Mouse (Mus musculus): ENCODE data around the gene Mapk1.

The Mapk1 gene

GRCm38 (mm10) chr16:17082121-17082792 lies 99.1 kb downstream of the Mapk1 start:
- DNase-seq (ENCODE audit: inconsistent ontology term): no peak

- no peak for DNase-seq (ENCODE audit: inconsistent ontology term)
Measured at GRCm38 (mm10) chr16:17085636-17086035, 102.5 kb downstream of the Mapk1 start.

- DNase-seq (ENCODE audit: inconsistent ontology term): no peak
Measured at GRCm38 (mm10) chr16:17086241-17086640, 103.1 kb downstream of the Mapk1 start.

GRCm38 (mm10) chr16:17086669-17087193 lies 103.5 kb downstream of the Mapk1 start:
- no peak for DNase-seq (ENCODE audit: inconsistent ontology term)

- no peak for DNase-seq (ENCODE audit: inconsistent ontology term)
Measured at GRCm38 (mm10) chr16:17088346-17088745, 105.2 kb downstream of the Mapk1 start.

GRCm38 (mm10) chr16:17096938-17097337 lies 113.8 kb downstream of the Mapk1 start:
- no peak for DNase-seq (ENCODE audit: inconsistent ontology term)
